Mouse (Mus musculus) forebrain, embryonic 10.5 days (tissue): ENCODE measurements at regions not wholly inside any gene's neighbourhood (a gene's known extent, or its start where the extent isn't known, plus 50 kb on each side); places are given as distances from the start of the nearest gene placed in this dataset.

Experiments used
- DNase-seq: peaks from one replicate; pipeline ENCODE4 v3.0.0-alpha.2; 2017; ENCODE audit warnings: low spot score; ENCODE audit errors: extremely low spot score
- H3K27ac ChIP-seq: fragments of 300-500 bp; sonication (generic); 2 replicates; pipeline ENCODE4 v1.5.1; 2016; ENCODE audit warnings: mild to moderate bottlenecking
- H3K27me3 ChIP-seq: fragments of 300-500 bp; sonication (generic); 2 replicates; pipeline ENCODE4 v1.6.1; 2016; ENCODE audit warnings: mild to moderate bottlenecking; ENCODE audit not compliant: poor library complexity, severe bottlenecking
- H3K36me3 ChIP-seq: fragments of 300-500 bp; sonication (generic); replicated peaks from 2 replicates; pipeline ENCODE4 v1.6.1; 2016; ENCODE audit warnings: mild to moderate bottlenecking, moderate library complexity
- H3K4me1 ChIP-seq: fragments of 300-500 bp; sonication (generic); 2 replicates; pipeline ENCODE4 v1.6.1; 2016
- H3K4me3 ChIP-seq: fragments of 300-500 bp; sonication (generic); 2 replicates; pipeline ENCODE4 v1.5.1; 2016; ENCODE audit warnings: mild to moderate bottlenecking, moderate library complexity
- H3K9me3 ChIP-seq: fragments of 300-500 bp; sonication (generic); 2 replicates; pipeline ENCODE4 v1.6.1; 2016; ENCODE audit warnings: mild to moderate bottlenecking, moderate library complexity
- WGBS: fragments of 180-500 bp; shearing (Covaris S2); methylation state at CpG from one replicate; pipeline ENCODE4 v1.1.7; 2016; 5-methylcytosine and 5-hydroxymethylcytosine counted together

DNA sequence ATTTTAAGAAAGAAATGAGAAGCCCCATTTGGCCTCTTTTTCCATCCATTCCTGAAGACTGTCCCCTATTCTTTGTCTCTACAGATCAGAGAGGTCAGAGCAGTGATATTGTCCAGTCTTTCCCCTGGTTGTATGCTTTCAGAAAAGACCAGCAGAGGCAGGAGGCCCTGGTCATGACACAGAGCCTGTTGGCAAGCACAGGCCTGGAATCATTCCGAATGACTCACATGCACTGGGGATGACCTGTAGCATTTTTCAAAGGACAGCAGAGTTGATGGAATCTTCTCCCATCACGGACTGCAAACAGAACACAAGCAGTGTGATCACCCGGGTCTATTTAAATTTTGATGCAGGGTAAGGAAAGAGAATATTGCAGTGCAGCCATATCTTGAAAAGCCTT is 50.2 kb upstream of the Nxt1 start:
- no peak overlapping the region for H3K4me3 ChIP-seq
- H3K27ac ChIP-seq, result no peak overlapping the region
- H3K27me3 ChIP-seq, result no peaks in the 10 kb centered on the region
- no peaks in the 10 kb centered on the region for H3K9me3 ChIP-seq
- no peak for DNase-seq
- 80% methylated on average over 3 of the region's 3 CpGs for WGBS
- no peaks in the 10 kb centered on the region for H3K36me3 ChIP-seq
- no peaks in the 10 kb centered on the region for H3K4me1 ChIP-seq

GRCm38 (mm10) chr2:148611911-148612310 is 60.5 kb upstream of the Nxt1 start:
- Histone ChIP-seq H3K36me3 (no peaks in the 10 kb centered on the region), H3K27me3 (no peaks in the 10 kb centered on the region), H3K27ac (no peak overlapping the region), H3K4me1 (no peaks in the 10 kb centered on the region), H3K4me3 (no peak overlapping the region), H3K9me3 (no peaks in the 10 kb centered on the region; the same call in 1 of the 2 replicates)
- no peak for DNase-seq
- 86% methylated on average over 1 of the region's 1 CpGs for WGBS

GRCm38 (mm10) chr2:148605425-148605930 is 66.9 kb upstream of the Nxt1 start:
- H3K27ac ChIP-seq, result no peak overlapping the region
- DNase-seq, result no peak
- no peaks in the 10 kb centered on the region for H3K27me3 ChIP-seq
- H3K4me1 ChIP-seq, result no peaks in the 10 kb centered on the region
- no peaks in the 10 kb centered on the region for H3K9me3 ChIP-seq
- WGBS, result 75% methylated on average over 2 of the region's 2 CpGs
- H3K4me3 ChIP-seq, result no peak overlapping the region
- H3K36me3 ChIP-seq, result no peaks in the 10 kb centered on the region

DNA sequence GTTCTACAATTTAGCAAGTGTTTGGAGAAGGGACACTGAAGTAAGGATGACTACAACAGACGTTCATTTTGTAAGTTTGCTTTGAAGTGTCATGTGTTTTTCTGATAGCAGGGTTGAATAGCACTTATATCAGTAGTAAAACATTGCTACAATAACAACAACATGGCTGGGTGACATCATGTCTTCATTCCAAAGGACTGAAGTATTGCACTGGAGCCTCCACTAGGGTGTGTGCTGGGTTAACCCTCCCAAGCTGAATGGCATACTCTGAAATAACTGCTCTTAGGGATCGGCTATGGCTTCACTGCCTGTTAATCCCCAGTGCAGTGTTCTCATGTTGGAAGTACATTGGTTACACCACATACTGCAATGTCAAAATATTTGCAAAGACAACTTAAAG is 68.5 kb upstream of the Nxt1 start:
- 87% methylated on average over 2 of the region's 2 CpGs for WGBS
- no peaks in the 10 kb centered on the region for H3K36me3 ChIP-seq
- DNase-seq, result no peak
- H3K27me3 ChIP-seq, result no peaks in the 10 kb centered on the region
- no peak overlapping the region for H3K4me3 ChIP-seq
- H3K9me3 ChIP-seq, result no peaks in the 10 kb centered on the region
- no peak overlapping the region for H3K27ac ChIP-seq
- H3K4me1 ChIP-seq, result no peaks in the 10 kb centered on the region

GRCm38 (mm10) chr2:148603315-148603714 is 69.1 kb upstream of the Nxt1 start:
- Histone ChIP-seq H3K9me3 (no peaks in the 10 kb centered on the region), H3K36me3 (no peaks in the 10 kb centered on the region), H3K27ac (no peak overlapping the region), H3K27me3 (no peaks in the 10 kb centered on the region), H3K4me3 (no peak overlapping the region), H3K4me1 (no peaks in the 10 kb centered on the region)
- 60% methylated on average over 2 of the region's 2 CpGs for WGBS
- no peak for DNase-seq

- DNase-seq, result no peak
- no peak overlapping the region for H3K4me3 ChIP-seq
- no peaks in the 10 kb centered on the region for H3K27me3 ChIP-seq
- no peaks in the 10 kb centered on the region for H3K4me1 ChIP-seq
- H3K36me3 ChIP-seq, result no peaks in the 10 kb centered on the region
- no peaks in the 10 kb centered on the region for H3K9me3 ChIP-seq
- no peak overlapping the region for H3K27ac ChIP-seq
These were observed 72.9 kb upstream of the Nxt1 start for GRCm38 (mm10) chr2:148599498-148599897.

- Histone ChIP-seq H3K27ac (no peak overlapping the region), H3K4me3 (no peak overlapping the region), H3K4me1 (peaks cover 5% of the 10 kb centered on the region; the same call in 1 of the 2 replicates), H3K36me3 (no peaks in the 10 kb centered on the region), H3K9me3 (no peaks in the 10 kb centered on the region), H3K27me3 (no peaks in the 10 kb centered on the region)
- WGBS, result 93% methylated on average over 2 of the region's 2 CpGs
- no peak for DNase-seq
These were observed 75.4 kb upstream of the Nxt1 start for GRCm38 (mm10) chr2:148596966-148597365.

GRCm38 (mm10) chr2:148585721-148586335 is 86.6 kb upstream of the Nxt1 start:
- Histone ChIP-seq H3K36me3 (no peaks in the 10 kb centered on the region), H3K4me1 (no peaks in the 10 kb centered on the region), H3K27me3 (no peaks in the 10 kb centered on the region), H3K27ac (no peak overlapping the region), H3K4me3 (no peak overlapping the region), H3K9me3 (no peaks in the 10 kb centered on the region)
- 90% methylated on average over 1 of the region's 1 CpGs for WGBS
- no peak for DNase-seq

- 94% methylated on average over 1 of the region's 1 CpGs for WGBS
- no peaks in the 10 kb centered on the region for H3K27me3 ChIP-seq
These were observed 90.2 kb upstream of the Nxt1 start for GRCm38 (mm10) chr2:148582208-148582607.

DNA sequence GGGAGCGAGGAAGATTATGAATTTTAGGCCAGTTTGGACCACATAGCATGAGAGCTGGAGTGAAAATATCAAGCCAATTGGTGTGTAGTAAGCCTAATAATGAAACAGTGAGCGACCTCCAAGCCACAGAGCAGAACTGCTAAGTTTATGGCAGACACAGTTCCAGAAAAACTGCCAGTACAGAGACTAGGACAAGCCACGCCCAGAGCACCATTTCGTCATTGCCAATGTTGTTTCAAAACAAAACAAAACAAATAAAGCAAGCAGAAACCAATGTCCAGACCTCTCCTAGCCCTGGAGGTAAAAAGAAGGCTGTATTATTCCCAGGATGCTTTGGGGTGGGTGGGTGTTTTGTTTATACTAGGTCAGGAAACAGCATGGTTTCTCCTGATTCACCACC is 90.7 kb upstream of the Nxt1 start:
- Histone ChIP-seq H3K27ac (no peak overlapping the region), H3K9me3 (no peaks in the 10 kb centered on the region), H3K27me3 (no peaks in the 10 kb centered on the region), H3K36me3 (no peaks in the 10 kb centered on the region), H3K4me1 (no peaks in the 10 kb centered on the region), H3K4me3 (no peak overlapping the region)
- no peak for DNase-seq
- 83% methylated on average over 4 of the region's 4 CpGs for WGBS

More at GRCm38 (mm10) chr2:148582208-148582607, 90.2 kb upstream of the Nxt1 start:
- no peaks in the 10 kb centered on the region for H3K4me1 ChIP-seq
- no peaks in the 10 kb centered on the region for H3K9me3 ChIP-seq
- no peak overlapping the region for H3K4me3 ChIP-seq
- H3K27ac ChIP-seq, result no peak overlapping the region
- DNase-seq, result no peak
- H3K36me3 ChIP-seq, result no peaks in the 10 kb centered on the region

DNA sequence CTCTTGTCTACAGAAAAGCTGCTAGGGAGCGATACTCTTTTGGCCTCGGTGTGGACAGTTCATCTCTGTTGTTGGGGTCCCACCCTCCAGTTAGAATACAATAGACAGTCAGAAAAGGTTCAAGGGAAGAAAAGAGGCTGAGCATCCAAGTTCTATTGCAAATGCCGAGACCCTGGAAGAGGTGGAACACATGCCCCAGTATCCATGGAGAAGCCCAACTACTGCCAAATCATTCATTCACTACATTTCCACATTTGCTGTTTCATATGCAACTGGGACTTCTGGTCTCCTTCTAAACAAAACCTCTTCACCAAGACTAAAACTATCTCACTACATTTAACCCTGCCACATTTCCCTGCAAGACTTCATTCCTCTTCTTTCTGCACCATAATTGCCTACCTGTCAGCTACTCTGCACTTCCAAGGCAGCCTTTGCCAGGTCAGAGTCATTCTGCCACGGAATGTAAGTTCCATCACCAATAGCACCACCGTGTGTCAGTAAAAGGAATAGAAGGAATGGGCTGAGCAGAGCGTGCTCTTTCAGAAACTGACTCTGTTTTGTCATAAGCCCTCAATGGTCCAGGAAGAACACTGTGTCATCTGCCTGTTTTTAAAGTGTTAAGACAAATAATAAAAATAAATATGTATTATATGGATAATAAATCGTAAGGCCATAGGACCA is 92.0 kb upstream of the Nxt1 start:
- H3K9me3 ChIP-seq, result no peaks in the 10 kb centered on the region
- no peaks in the 10 kb centered on the region for H3K36me3 ChIP-seq
- no peak for DNase-seq
- 46% methylated on average over 7 of the region's 7 CpGs for WGBS
- no peak overlapping the region for H3K27ac ChIP-seq
- H3K4me1 ChIP-seq, result no peaks in the 10 kb centered on the region
- no peaks in the 10 kb centered on the region for H3K27me3 ChIP-seq
- no peak overlapping the region for H3K4me3 ChIP-seq

GRCm38 (mm10) chr2:148579564-148579963 is 92.8 kb upstream of the Nxt1 start:
- Histone ChIP-seq H3K36me3 (no peaks in the 10 kb centered on the region), H3K4me3 (no peak overlapping the region), H3K27me3 (no peaks in the 10 kb centered on the region), H3K9me3 (no peaks in the 10 kb centered on the region), H3K4me1 (no peaks in the 10 kb centered on the region), H3K27ac (no peak overlapping the region)
- WGBS, result 39% methylated on average over 2 of the region's 2 CpGs
- no peak for DNase-seq

GRCm38 (mm10) chr2:148579027-148579426 is 93.4 kb upstream of the Nxt1 start:
- WGBS, result 81% methylated on average over 5 of the region's 5 CpGs
- no peak overlapping the region for H3K4me3 ChIP-seq

More at GRCm38 (mm10) chr2:148579027-148579426, 93.4 kb upstream of the Nxt1 start:
- Histone ChIP-seq H3K4me1 (no peaks in the 10 kb centered on the region), H3K9me3 (no peaks in the 10 kb centered on the region), H3K27ac (no peak overlapping the region), H3K27me3 (no peaks in the 10 kb centered on the region), H3K36me3 (no peaks in the 10 kb centered on the region)
- DNase-seq, result no peak
